Comparison of ENCODE assay signal across 26 mouse cellular contexts in genomic region chr8:77773831-77774230, GRCm38 (mm10). TPM values are rescaled to one million over a fixed set of nuclear protein-coding genes. Genes with fewer than 3 reads are reported as not detected.
DNase-seq lines count a peak whose midpoint lies in the region; ATAC-seq and TF ChIP-seq lines count a peak whose summit lies in the region.
"Had no signal": no experiment of that assay in that cellular context is flagged by ENCODE, and none has a peak within 500 bp of the region (broad histone marks: within the 10 kb centered on the region; RNA-seq: fewer than 3 reads in every experiment).

No protein-coding gene starts in this region.

- H3K4me2 ChIP-seq in heart, embryonic 12.5 days, result no peak overlapping the region
- no peak overlapping the region for H3K4me2 ChIP-seq in kidney, postnatal 0 days (ENCODE audit: low read length)
- H3K4me2 ChIP-seq in neural tube, embryonic 15.5 days, result no peak overlapping the region
- H3K4me2 ChIP-seq: forebrain, embryonic 13.5 days; limb, embryonic 13.5 days; liver, embryonic 11.5 days; lung, embryonic 15.5 days; neural tube, embryonic 13.5 days had no signal

- H3K27me3 ChIP-seq in heart, embryonic 10.5 days (ENCODE audit: insufficient read depth, poor library complexity, severe bottlenecking), result no peaks in the 10 kb centered on the region
- no peaks in the 10 kb centered on the region for H3K27me3 ChIP-seq in heart, embryonic 12.5 days (replicated peaks)
- no peaks in the 10 kb centered on the region for H3K27me3 ChIP-seq in kidney, postnatal 0 days (ENCODE audit: insufficient read depth, low read length)
- H3K27me3 ChIP-seq in neural tube, embryonic 15.5 days (replicated peaks), result no peaks in the 10 kb centered on the region
- H3K27me3 ChIP-seq: forebrain, embryonic 13.5 days; limb, embryonic 13.5 days; lung, embryonic 15.5 days; neural tube, embryonic 13.5 days had no signal

- H3K36me3 ChIP-seq in heart, embryonic 10.5 days, result no peaks in the 10 kb centered on the region
- no peaks in the 10 kb centered on the region for H3K36me3 ChIP-seq in heart, embryonic 12.5 days
- H3K36me3 ChIP-seq in kidney, postnatal 0 days (ENCODE audit: insufficient read depth, low read length), result no peaks in the 10 kb centered on the region
- H3K36me3 ChIP-seq in neural tube, embryonic 15.5 days, result no peaks in the 10 kb centered on the region
- H3K36me3 ChIP-seq: limb, embryonic 13.5 days; lung, embryonic 15.5 days; midbrain, embryonic 10.5 days; neural tube, embryonic 13.5 days had no signal

- H3K4me3 ChIP-seq in heart, embryonic 10.5 days, result no peak overlapping the region
- no peak overlapping the region for H3K4me3 ChIP-seq in heart, embryonic 12.5 days
- no peak overlapping the region for H3K4me3 ChIP-seq in kidney, postnatal 0 days (replicated peaks; ENCODE audit: low read depth, low read length)
- no peak overlapping the region for H3K4me3 ChIP-seq in neural tube, embryonic 15.5 days (replicated peaks)
- H3K4me3 ChIP-seq: forebrain, embryonic 13.5 days; heart, adult 2 months; limb, embryonic 13.5 days; lung, embryonic 15.5 days; midbrain, embryonic 10.5 days; myocyte; neural tube, embryonic 13.5 days had no signal

- H3K9me3 ChIP-seq in heart, embryonic 10.5 days, result no peaks in the 10 kb centered on the region
- H3K9me3 ChIP-seq in heart, embryonic 12.5 days (replicated peaks), result no peaks in the 10 kb centered on the region; the same call in 1 of the 2 replicates
- H3K9me3 ChIP-seq in kidney, postnatal 0 days (replicated peaks; ENCODE audit: low read length), result no peaks in the 10 kb centered on the region
- no peaks in the 10 kb centered on the region for H3K9me3 ChIP-seq in neural tube, embryonic 15.5 days (replicated peaks)
- H3K9me3 ChIP-seq: forebrain, embryonic 13.5 days; limb, embryonic 13.5 days; lung, embryonic 15.5 days; midbrain, embryonic 10.5 days; neural tube, embryonic 13.5 days had no signal

- H3K9ac ChIP-seq in heart, embryonic 12.5 days, result no peak overlapping the region
- H3K9ac ChIP-seq in kidney, postnatal 0 days (ENCODE audit: low read depth, low read length), result no peak overlapping the region
- H3K9ac ChIP-seq in neural tube, embryonic 15.5 days (replicated peaks), result no peak overlapping the region
- H3K9ac ChIP-seq: forebrain, embryonic 13.5 days; limb, embryonic 13.5 days; lung, embryonic 15.5 days; neural tube, embryonic 13.5 days had no signal

- no peak overlapping the region for H3K27ac ChIP-seq in heart, embryonic 10.5 days
- H3K27ac ChIP-seq in heart, embryonic 12.5 days (ENCODE audit: poor library complexity, severe bottlenecking), result no peak overlapping the region
- H3K27ac ChIP-seq in kidney, postnatal 0 days, result no peak overlapping the region
- no peak overlapping the region for H3K27ac ChIP-seq in neural tube, embryonic 15.5 days (replicated peaks)
- H3K27ac ChIP-seq: forebrain, embryonic 13.5 days; heart, adult 2 months; limb, embryonic 13.5 days; lung, embryonic 15.5 days; midbrain, embryonic 10.5 days; neural tube, embryonic 13.5 days had no signal

- ATAC-seq in heart, embryonic 12.5 days (ENCODE audit: insufficient number of reproducible peaks, low FRiP score), result no peak
- ATAC-seq in kidney, postnatal 0 days (replicated peaks; ENCODE audit: low FRiP score, low read depth), result no peak
- no peak for ATAC-seq in neural tube, embryonic 15.5 days (ENCODE audit: low FRiP score)
- ATAC-seq: CD4-positive, CD25-positive, alpha-beta regulatory T cell, adult 4 months; forebrain, embryonic 13.5 days; hindbrain, embryonic 16.5 days had no signal

- peaks cover 18% of the 10 kb centered on the region for H3K4me1 ChIP-seq in heart, embryonic 10.5 days
- peaks cover 17% of the 10 kb centered on the region for H3K4me1 ChIP-seq in heart, embryonic 12.5 days (replicated peaks)
- H3K4me1 ChIP-seq in kidney, postnatal 0 days (replicated peaks; ENCODE audit: insufficient read depth, low read length), result no peaks in the 10 kb centered on the region; the same call in 1 of the 2 replicates
- H3K4me1 ChIP-seq in neural tube, embryonic 15.5 days, result no peaks in the 10 kb centered on the region
- H3K4me1 ChIP-seq: limb, embryonic 13.5 days; midbrain, embryonic 10.5 days; neural tube, embryonic 13.5 days had no signal

- TF ChIP-seq CTCF in kidney, postnatal 0 days (IDR thresholded peaks at IDR 0.05; ENCODE audit: low read depth), result no peak

- WGBS in heart, embryonic 10.5 days, result 76% methylated on average over 4 of the region's 4 CpGs
- 75% methylated on average over 4 of the region's 4 CpGs for WGBS in heart, embryonic 12.5 days
- WGBS in kidney, postnatal 0 days, result 45% methylated on average over 4 of the region's 4 CpGs
- 87% methylated on average over 4 of the region's 4 CpGs for WGBS in neural tube, embryonic 15.5 days

- peak; percentile 38 for DNase-seq in heart, embryonic 10.5 days (ENCODE audit: low spot score)
- peak; percentile 32 for DNase-seq in embryo, embryonic 10.5 days (ENCODE audit: low spot score)
- peak; percentile 34 to 36 for DNase-seq in kidney, adult 8-10 months
- peak; percentile 36 for DNase-seq in kidney, postnatal 0 days (ENCODE audit: low spot score)
- no peak for DNase-seq in B cell, adult 2 months
- DNase-seq in right cerebral cortex, postnatal 14 days, result no peak
- DNase-seq: adrenal gland, postnatal 14 days; cerebellum, adult 11 months; cerebellum, adult 9-10 months; cerebellum, postnatal 36 days; gastrocnemius, postnatal 36 days; heart, adult 2 months; retina, postnatal 1 day; right cerebral cortex, postnatal 25 days; thymus, postnatal 14 days had no signal

RNA-seq across cellular contexts. Expression of gene Ednra, which starts 49.6 kb away (rescaled TPM):
- 40.6 and 46.6 TPM in 2 replicates for polyA plus RNA-seq in heart, embryonic 10.5 days (2016; fragmentation: Nextera tagmentation; extraction: Ambion mirVana)
- polyA plus RNA-seq in heart, embryonic 12.5 days (2016; fragmentation: Nextera tagmentation; extraction: Ambion mirVana), result 42.0 and 45.6 TPM in 2 replicates
- 24.1 and 24.5 TPM in 2 replicates for polyA plus RNA-seq in kidney, postnatal 0 days (2015; fragmentation: Nextera tagmentation; extraction: Ambion mirVana)
- 7.7 and 10.0 TPM in 2 replicates for polyA plus RNA-seq in neural tube, embryonic 15.5 days (2015; fragmentation: Nextera tagmentation; extraction: Ambion mirVana)
- polyA plus RNA-seq: CD4-positive, CD25-positive, alpha-beta regulatory T cell, adult 4 months had no signal

Comparison
In these comparisons a context has a peak if more than half of its experiments do, and no peak if none do; other contexts are left out.
1. DNase-seq: peak in heart, embryonic 10.5 days (single experiment), embryo, embryonic 10.5 days (single experiment), kidney, adult 8-10 months (2 of 2) and kidney, postnatal 0 days (single experiment); none in B cell, adult 2 months (0 of 2) and right cerebral cortex, postnatal 14 days (single experiment).